Mouse (Mus musculus) cerebellum, adult 2 months (tissue): ENCODE results near the gene Bad.

Experiments used
- CTCF ChIP-seq: fragments of 200-500 bp; IDR thresholded peaks from 2 replicates; pipeline ENCODE4 v1.5.1; 2011; ENCODE audit warnings: low read depth, mild to moderate bottlenecking, control low read depth, low read length, moderate library complexity, borderline replicate concordance; ENCODE audit not compliant: insufficient read depth
- POLR2A ChIP-seq: fragments of 200-500 bp; IDR thresholded peaks from 2 replicates; pipeline ENCODE4 v1.6.1; 2011; ENCODE audit warnings: low read length, control low read depth, borderline replicate concordance; ENCODE audit not compliant: insufficient read depth

DNA sequence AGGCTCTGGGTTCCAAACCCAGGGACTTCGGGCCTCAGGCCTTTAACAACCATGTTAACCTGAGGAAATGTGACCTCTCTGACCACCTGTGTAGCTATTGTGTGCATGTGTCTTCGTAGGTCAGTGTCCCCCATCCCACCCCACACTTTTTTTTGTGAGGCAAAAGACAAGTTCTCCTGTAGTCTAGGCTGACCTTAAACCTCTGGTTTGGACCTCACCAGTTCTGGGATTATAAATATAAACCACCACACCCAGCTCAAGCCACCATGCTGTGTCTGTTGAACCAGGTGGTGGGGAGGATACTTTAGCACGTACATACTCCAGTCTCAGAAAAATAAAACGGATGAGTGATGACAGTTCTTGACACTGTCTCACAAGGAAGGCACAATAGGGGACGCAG, 8.3 kb downstream of the Bad start:
- TF ChIP-seq CTCF (no peak), POLR2A (no peak)
